Mouse (Mus musculus): ENCODE data around the gene Sgms1. TPM values are rescaled to one million over a fixed set of nuclear protein-coding genes. Genes with fewer than 3 reads are reported as not detected.
A peak's percentile ranks its signal among the peaks of the same experiment; 100 is the strongest.

Sgms1 gene
- polyA plus RNA-seq (2012; ENCODE audit: insufficient read depth, low replicate concordance) = 6.8 and 10.8 TPM in 2 replicates

GRCm38 (mm10) chr19:32389001-32389871 is at the start of gene Sgms1:
Gene Sgms1, minus strand, starts transcription at chr19:32389714.
- peaks cover 61% of the 10 kb centered on the region for H3K4me1 ChIP-seq
- TF ChIP-seq FLI1 (IDR thresholded peaks at IDR 0.05; ENCODE audit: low read length) = no peak
- no peak for TF ChIP-seq GATA1 (IDR thresholded peaks at IDR 0.05; ENCODE audit: borderline replicate concordance, low read length)
- no peaks in the 10 kb centered on the region for H3K27me3 ChIP-seq (replicated peaks)
- H3K9me3 ChIP-seq = no peaks in the 10 kb centered on the region; the same call in 1 of the 2 replicates
- peak within 1 kb of the TSS; percentile 97 for H3K4me3 ChIP-seq (replicated peaks)
- peaks cover 5% of the 10 kb centered on the region for H3K36me3 ChIP-seq (replicated peaks; ENCODE audit: low read length)

- no peak overlapping the region for H3K4me3 ChIP-seq (replicated peaks)
- TF ChIP-seq FLI1 (IDR thresholded peaks at IDR 0.05; ENCODE audit: low read length) (no peak), GATA1 (IDR thresholded peaks at IDR 0.05; ENCODE audit: borderline replicate concordance, low read length) (no peak)
- H3K4me1 ChIP-seq = no peaks in the 10 kb centered on the region
- H3K36me3 ChIP-seq (replicated peaks; ENCODE audit: low read length) = no peaks in the 10 kb centered on the region
- H3K9me3 ChIP-seq = no peaks in the 10 kb centered on the region
- H3K27me3 ChIP-seq (replicated peaks) = peaks cover 11% of the 10 kb centered on the region
Observed at GRCm38 (mm10) chr19:32425856-32426255, 36.3 kb upstream of the Sgms1 start.

- H3K36me3 ChIP-seq (replicated peaks; ENCODE audit: low read length) = no peaks in the 10 kb centered on the region
- TF ChIP-seq GATA1 (IDR thresholded peaks at IDR 0.05; ENCODE audit: borderline replicate concordance, low read length) = no peak
- TF ChIP-seq FLI1 (IDR thresholded peaks at IDR 0.05; ENCODE audit: low read length) = no peak
- H3K4me3 ChIP-seq (replicated peaks) = no peak overlapping the region
- peaks cover 11% of the 10 kb centered on the region for H3K27me3 ChIP-seq (replicated peaks)
- no peaks in the 10 kb centered on the region for H3K4me1 ChIP-seq
- H3K9me3 ChIP-seq = no peaks in the 10 kb centered on the region
Observed at GRCm38 (mm10) chr19:32424706-32425105, 35.2 kb upstream of the Sgms1 start.

- Histone ChIP-seq H3K27me3 (replicated peaks) (peaks cover 9% of the 10 kb centered on the region), H3K9me3 (no peaks in the 10 kb centered on the region), H3K4me3 (replicated peaks) (no peak overlapping the region), H3K36me3 (replicated peaks; ENCODE audit: low read length) (no peaks in the 10 kb centered on the region), H3K4me1 (peaks cover 15% of the 10 kb centered on the region)
- TF ChIP-seq GATA1 (IDR thresholded peaks at IDR 0.05; ENCODE audit: borderline replicate concordance, low read length) = no peak
- no peak for TF ChIP-seq FLI1 (IDR thresholded peaks at IDR 0.05; ENCODE audit: low read length)
Observed at GRCm38 (mm10) chr19:32419069-32419468, 29.6 kb upstream of the Sgms1 start.

GRCm38 (mm10) chr19:32416692-32417317 is 27.3 kb upstream of the Sgms1 start:
- no peak overlapping the region for H3K4me3 ChIP-seq (replicated peaks)
- H3K9me3 ChIP-seq = no peaks in the 10 kb centered on the region
- H3K4me1 ChIP-seq = peaks cover 15% of the 10 kb centered on the region
- peaks cover 2% of the 10 kb centered on the region for H3K27me3 ChIP-seq (replicated peaks)
- no peaks in the 10 kb centered on the region for H3K36me3 ChIP-seq (replicated peaks; ENCODE audit: low read length)
- no peak for TF ChIP-seq GATA1 (IDR thresholded peaks at IDR 0.05; ENCODE audit: borderline replicate concordance, low read length)
- TF ChIP-seq FLI1 (IDR thresholded peaks at IDR 0.05; ENCODE audit: low read length) = no peak

- Histone ChIP-seq H3K27me3 (replicated peaks) (peaks cover 5% of the 10 kb centered on the region), H3K4me1 (peaks cover 29% of the 10 kb centered on the region), H3K36me3 (replicated peaks; ENCODE audit: low read length) (no peaks in the 10 kb centered on the region), H3K9me3 (no peaks in the 10 kb centered on the region), H3K4me3 (replicated peaks) (no peak overlapping the region)
- TF ChIP-seq GATA1 (IDR thresholded peaks at IDR 0.05; ENCODE audit: borderline replicate concordance, low read length) = no peak
- no peak for TF ChIP-seq FLI1 (IDR thresholded peaks at IDR 0.05; ENCODE audit: low read length)
Observed at GRCm38 (mm10) chr19:32409603-32410360, 20.3 kb upstream of the Sgms1 start.

GRCm38 (mm10) chr19:32406717-32407116 is 17.2 kb upstream of the Sgms1 start:
- H3K36me3 ChIP-seq (replicated peaks; ENCODE audit: low read length) = no peaks in the 10 kb centered on the region
- peaks cover 39% of the 10 kb centered on the region for H3K4me1 ChIP-seq
- H3K9me3 ChIP-seq = no peaks in the 10 kb centered on the region
- no peak for TF ChIP-seq FLI1 (IDR thresholded peaks at IDR 0.05; ENCODE audit: low read length)
- TF ChIP-seq GATA1 (IDR thresholded peaks at IDR 0.05; ENCODE audit: borderline replicate concordance, low read length) = no peak
- H3K27me3 ChIP-seq (replicated peaks) = peaks cover 3% of the 10 kb centered on the region
- no peak overlapping the region for H3K4me3 ChIP-seq (replicated peaks)

- peaks cover 3% of the 10 kb centered on the region for H3K27me3 ChIP-seq (replicated peaks)
- TF ChIP-seq GATA1 (IDR thresholded peaks at IDR 0.05; ENCODE audit: borderline replicate concordance, low read length) (no peak), FLI1 (IDR thresholded peaks at IDR 0.05; ENCODE audit: low read length) (no peak)
Observed at GRCm38 (mm10) chr19:32404386-32404785, 14.9 kb upstream of the Sgms1 start.

GRCm38 (mm10) chr19:32403834-32404233 is 14.3 kb upstream of the Sgms1 start:
- H3K9me3 ChIP-seq = no peaks in the 10 kb centered on the region
- peaks cover 33% of the 10 kb centered on the region for H3K4me1 ChIP-seq
- no peak overlapping the region for H3K4me3 ChIP-seq (replicated peaks)
- H3K27me3 ChIP-seq (replicated peaks) = peaks cover 3% of the 10 kb centered on the region
- H3K36me3 ChIP-seq (replicated peaks; ENCODE audit: low read length) = no peaks in the 10 kb centered on the region
- TF ChIP-seq GATA1 (IDR thresholded peaks at IDR 0.05; ENCODE audit: borderline replicate concordance, low read length) (no peak), FLI1 (IDR thresholded peaks at IDR 0.05; ENCODE audit: low read length) (no peak)

More at GRCm38 (mm10) chr19:32404386-32404785, 14.9 kb upstream of the Sgms1 start:
- Histone ChIP-seq H3K4me1 (peaks cover 36% of the 10 kb centered on the region), H3K9me3 (no peaks in the 10 kb centered on the region), H3K4me3 (replicated peaks) (no peak overlapping the region), H3K36me3 (replicated peaks; ENCODE audit: low read length) (no peaks in the 10 kb centered on the region)
